Mouse (Mus musculus): ENCODE results near the gene Tasp1.
"Not testable (repeated sequence)": the region's sequence is repeated elsewhere in the genome, so short reads cannot be mapped to it uniquely, and the experiment has no call there.

Gene Tasp1

GRCm38 (mm10) chr2:140058125-140058524 is 8.5 kb downstream of the Tasp1 start:
- DNase-seq (ENCODE audit: low spot score in 2 of 2): no peak

GRCm38 (mm10) chr2:140051607-140052126 is 14.9 kb downstream of the Tasp1 start:
- no peak for DNase-seq (ENCODE audit: low spot score in 2 of 2)

- no peak for DNase-seq (ENCODE audit: low spot score in 2 of 2)
Measured at GRCm38 (mm10) chr2:140042522-140043131, 24.0 kb downstream of the Tasp1 start.

GRCm38 (mm10) chr2:140042081-140042480 is 24.5 kb downstream of the Tasp1 start:
- no peak for DNase-seq (ENCODE audit: low spot score in 2 of 2)

- no peak for DNase-seq (ENCODE audit: low spot score in 2 of 2)
Measured at GRCm38 (mm10) chr2:140037459-140037858, 29.1 kb downstream of the Tasp1 start.

GRCm38 (mm10) chr2:140036854-140037253 is 29.8 kb downstream of the Tasp1 start:
- no peak for DNase-seq (ENCODE audit: low spot score in 2 of 2)

GRCm38 (mm10) chr2:140024937-140025336 is 41.7 kb downstream of the Tasp1 start:
- no peak for DNase-seq (ENCODE audit: low spot score in 2 of 2)

- DNase-seq (ENCODE audit: low spot score in 2 of 2): no peak
Measured at GRCm38 (mm10) chr2:140007406-140007805, 59.2 kb downstream of the Tasp1 start.

GRCm38 (mm10) chr2:139998170-139998569 is 68.4 kb downstream of the Tasp1 start:
- DNase-seq (ENCODE audit: low spot score in 2 of 2): no peak

GRCm38 (mm10) chr2:139989907-139990306 is 76.7 kb downstream of the Tasp1 start:
- not testable (repeated sequence) for DNase-seq (ENCODE audit: low spot score in 2 of 2)

GRCm38 (mm10) chr2:139967451-139967850 is 99.2 kb downstream of the Tasp1 start:
- DNase-seq (ENCODE audit: low spot score in 2 of 2): no peak

- no peak for DNase-seq (ENCODE audit: low spot score in 2 of 2)
Measured at GRCm38 (mm10) chr2:139966288-139966687, 100.3 kb downstream of the Tasp1 start.

GRCm38 (mm10) chr2:139948843-139949242 is 117.8 kb downstream of the Tasp1 start:
- DNase-seq (ENCODE audit: low spot score in 2 of 2): no peak

GRCm38 (mm10) chr2:139937581-139937980 is 129.0 kb downstream of the Tasp1 start:
- no peak for DNase-seq (ENCODE audit: low spot score in 2 of 2)

GRCm38 (mm10) chr2:139934577-139934976 is 132.0 kb downstream of the Tasp1 start:
- DNase-seq (ENCODE audit: low spot score in 2 of 2): no peak

- DNase-seq (ENCODE audit: low spot score in 2 of 2): no peak
Measured at GRCm38 (mm10) chr2:139934033-139934572, 132.5 kb downstream of the Tasp1 start.

GRCm38 (mm10) chr2:139932211-139932610 is 134.4 kb downstream of the Tasp1 start:
- DNase-seq (ENCODE audit: low spot score in 2 of 2): no peak

GRCm38 (mm10) chr2:139924937-139925336 is 141.7 kb downstream of the Tasp1 start:
- DNase-seq (ENCODE audit: low spot score in 2 of 2): no peak

GRCm38 (mm10) chr2:139921395-139921794 is 145.2 kb downstream of the Tasp1 start:
- not testable (repeated sequence) for DNase-seq (ENCODE audit: low spot score in 2 of 2)

GRCm38 (mm10) chr2:139919757-139920156 is 146.8 kb downstream of the Tasp1 start:
- no peak for DNase-seq (ENCODE audit: low spot score in 2 of 2)

- DNase-seq (ENCODE audit: low spot score in 2 of 2): no peak
Measured at GRCm38 (mm10) chr2:139906441-139907157, 160.0 kb downstream of the Tasp1 start.

- DNase-seq (ENCODE audit: low spot score in 2 of 2): no peak
Measured at GRCm38 (mm10) chr2:139891405-139892089, 175.1 kb downstream of the Tasp1 start.

Data from right cerebral cortex, postnatal 36 days (tissue).